Mouse (Mus musculus) limb, embryonic 13.5 days (tissue): ENCODE data around the gene 4930402F06Rik. TPM values are rescaled to one million over a fixed set of nuclear protein-coding genes. Genes with fewer than 3 reads are reported as not detected.

Source experiments
- ATAC-seq: fragments of 200-750 bp; cut with Nextera tagmentation; 2 replicates; pipeline ENCODE4 v1.8.0; 2017; ENCODE audit warnings: low read depth, moderate number of reproducible peaks, moderate TSS enrichment; ENCODE audit not compliant: low FRiP score
- H3K27ac ChIP-seq: fragments of 300-500 bp; sonication (generic); 2 replicates; pipeline ENCODE4 v1.5.1; 2015; ENCODE audit warnings: inconsistent platforms, mild to moderate bottlenecking, moderate library complexity
- H3K27me3 ChIP-seq: fragments of 300-500 bp; sonication (generic); 2 replicates; pipeline ENCODE4 v1.6.1; 2015; ENCODE audit warnings: mild to moderate bottlenecking, inconsistent platforms
- H3K36me3 ChIP-seq: fragments of 300-500 bp; sonication (generic); 2 replicates; pipeline ENCODE4 v1.6.1; 2015; ENCODE audit warnings: inconsistent platforms, mild to moderate bottlenecking, moderate library complexity
- H3K4me1 ChIP-seq: fragments of 300-500 bp; sonication (generic); 2 replicates; pipeline ENCODE4 v1.6.1; 2015; ENCODE audit warnings: inconsistent platforms
- H3K4me2 ChIP-seq: fragments of 300-500 bp; sonication (generic); replicated peaks from 2 replicates; pipeline ENCODE4 v1.6.1; 2015; ENCODE audit warnings: inconsistent platforms, mild to moderate bottlenecking, moderate library complexity
- H3K4me3 ChIP-seq: fragments of 300-500 bp; sonication (generic); 2 replicates; pipeline ENCODE4 v1.5.1; 2015; ENCODE audit warnings: moderate library complexity, mild to moderate bottlenecking, inconsistent platforms
- H3K9ac ChIP-seq: fragments of 300-500 bp; sonication (generic); 2 replicates; pipeline ENCODE4 v1.6.1; 2015; ENCODE audit warnings: mild to moderate bottlenecking, inconsistent platforms
- H3K9me3 ChIP-seq: fragments of 300-500 bp; sonication (generic); 2 replicates; pipeline ENCODE4 v1.6.1; 2016; ENCODE audit warnings: inconsistent platforms
- WGBS: fragments of 180-500 bp; shearing (Covaris S2); methylation state at CpG from one replicate; pipeline ENCODE4 v1.1.7; 2015; 5-methylcytosine and 5-hydroxymethylcytosine counted together
- polyA plus RNA-seq: library from polyadenylated mRNA; unstranded; fragments of >200 nt; fragmentation: Nextera tagmentation; extraction: Ambion mirVana; gene quantifications from 2 replicates; pipeline ENCODE4 v1.2.1, GENCODE M21; 2015

4930402F06Rik gene
- polyA plus RNA-seq, 1 experiment from 2014 or later, result not detected

- peak overlapping the region; percentile 9; the same call in 1 of the 2 replicates for H3K4me2 ChIP-seq
- 0 out of 2 replicates have a peak overlapping the region, but pooled peaks have one; percentile 3 for H3K4me3 ChIP-seq
- 22% methylated on average over 7 of the region's 7 CpGs for WGBS
- ATAC-seq, result no peak
- H3K9me3 ChIP-seq, result no peaks in the 10 kb centered on the region
- peak overlapping the region; percentile 10; the same call in 1 of the 2 replicates for H3K27ac ChIP-seq
- H3K36me3 ChIP-seq, result no peaks in the 10 kb centered on the region
- H3K9ac ChIP-seq, result no peak overlapping the region
- peaks cover 42% of the 10 kb centered on the region for H3K4me1 ChIP-seq
- 0 out of 2 replicates have a peak, but pooled peaks cover 7% of the 10 kb centered on the region for H3K27me3 ChIP-seq
These were observed 35.5 kb upstream of the 4930402F06Rik start for GRCm38 (mm10) chr2:35432472-35432871.

GRCm38 (mm10) chr2:35432011-35432410 is 35.0 kb upstream of the 4930402F06Rik start:
- no peaks in the 10 kb centered on the region for H3K9me3 ChIP-seq
- peaks cover 42% of the 10 kb centered on the region for H3K4me1 ChIP-seq
- 19% methylated on average over 7 of the region's 7 CpGs for WGBS
- 0 out of 2 replicates have a peak, but pooled peaks cover 7% of the 10 kb centered on the region for H3K27me3 ChIP-seq
- no peaks in the 10 kb centered on the region for H3K36me3 ChIP-seq
- H3K27ac ChIP-seq, result peak overlapping the region; percentile 10; the same call in 1 of the 2 replicates
- H3K9ac ChIP-seq, result 0 out of 2 replicates have a peak overlapping the region, but pooled peaks have one; percentile 0
- 0 out of 2 replicates have a peak overlapping the region, but pooled peaks have one; percentile 3 for H3K4me3 ChIP-seq
- peak overlapping the region; percentile 9; the same call in 1 of the 2 replicates for H3K4me2 ChIP-seq
- no peak for ATAC-seq

GRCm38 (mm10) chr2:35430806-35431205 is 33.8 kb upstream of the 4930402F06Rik start:
- Histone ChIP-seq H3K4me2 (no peak overlapping the region), H3K4me1 (peaks cover 42% of the 10 kb centered on the region), H3K27me3 (0 out of 2 replicates have a peak, but pooled peaks cover 7% of the 10 kb centered on the region), H3K9ac (no peak overlapping the region), H3K9me3 (no peaks in the 10 kb centered on the region), H3K4me3 (no peak overlapping the region), H3K27ac (no peak overlapping the region), H3K36me3 (no peaks in the 10 kb centered on the region)
- 88% methylated on average over 8 of the region's 8 CpGs for WGBS
- ATAC-seq, result no peak

GRCm38 (mm10) chr2:35428615-35429300 is 31.8 kb upstream of the 4930402F06Rik start:
- no peak overlapping the region for H3K4me3 ChIP-seq
- no peak for ATAC-seq
- no peaks in the 10 kb centered on the region for H3K9me3 ChIP-seq
- no peak overlapping the region for H3K9ac ChIP-seq
- H3K4me1 ChIP-seq, result peaks cover 29% of the 10 kb centered on the region
- WGBS, result 40% methylated on average over 4 of the region's 4 CpGs
- H3K27ac ChIP-seq, result no peak overlapping the region
- H3K4me2 ChIP-seq, result no peak overlapping the region
- H3K27me3 ChIP-seq, result 0 out of 2 replicates have a peak, but pooled peaks cover 5% of the 10 kb centered on the region
- H3K36me3 ChIP-seq, result no peaks in the 10 kb centered on the region

- ATAC-seq, result 0 out of 2 replicates have a peak, but pooled peaks have one; percentile 3
- H3K27me3 ChIP-seq, result 0 out of 2 replicates have a peak, but pooled peaks cover 5% of the 10 kb centered on the region
- H3K4me3 ChIP-seq, result no peak overlapping the region
- no peak overlapping the region for H3K9ac ChIP-seq
- no peaks in the 10 kb centered on the region for H3K36me3 ChIP-seq
- H3K27ac ChIP-seq, result no peak overlapping the region
- H3K4me2 ChIP-seq, result no peak overlapping the region
- peaks cover 17% of the 10 kb centered on the region for H3K4me1 ChIP-seq
- 45% methylated on average over 2 of the region's 2 CpGs for WGBS
- H3K9me3 ChIP-seq, result no peaks in the 10 kb centered on the region
These were observed 30.6 kb upstream of the 4930402F06Rik start for GRCm38 (mm10) chr2:35427559-35427958.

- Histone ChIP-seq H3K27ac (no peak overlapping the region), H3K36me3 (peaks cover 12% of the 10 kb centered on the region), H3K9ac (no peak overlapping the region), H3K4me2 (no peak overlapping the region), H3K9me3 (peaks cover 12% of the 10 kb centered on the region), H3K4me1 (0 out of 2 replicates have a peak, but pooled peaks cover under 1% of the 10 kb centered on the region), H3K27me3 (no peaks in the 10 kb centered on the region), H3K4me3 (no peak overlapping the region)
- WGBS, result 94% methylated on average over 1 of the region's 1 CpGs
- no peak for ATAC-seq
These were observed 26.9 kb upstream of the 4930402F06Rik start for GRCm38 (mm10) chr2:35423711-35424339.

- ATAC-seq, result no peak
- Histone ChIP-seq H3K27me3 (no peaks in the 10 kb centered on the region), H3K4me1 (no peaks in the 10 kb centered on the region), H3K9me3 (peaks cover 12% of the 10 kb centered on the region), H3K36me3 (peaks cover 12% of the 10 kb centered on the region), H3K9ac (no peak overlapping the region), H3K4me3 (no peak overlapping the region), H3K4me2 (no peak overlapping the region), H3K27ac (no peak overlapping the region)
- 47% methylated on average over 3 of the region's 3 CpGs for WGBS
These were observed 25.4 kb upstream of the 4930402F06Rik start for GRCm38 (mm10) chr2:35422384-35422783.

- WGBS, result 85% methylated on average over 1 of the region's 1 CpGs
- H3K9ac ChIP-seq, result no peak overlapping the region
These were observed 23.7 kb upstream of the 4930402F06Rik start for GRCm38 (mm10) chr2:35420681-35421080.

GRCm38 (mm10) chr2:35419671-35420070 is 22.7 kb upstream of the 4930402F06Rik start:
- Histone ChIP-seq H3K27me3 (no peaks in the 10 kb centered on the region), H3K36me3 (peaks cover 12% of the 10 kb centered on the region), H3K27ac (no peak overlapping the region), H3K9me3 (peaks cover 12% of the 10 kb centered on the region), H3K9ac (no peak overlapping the region), H3K4me3 (no peak overlapping the region), H3K4me1 (no peaks in the 10 kb centered on the region), H3K4me2 (no peak overlapping the region)
- no peak for ATAC-seq
- 98% methylated on average over 2 of the region's 2 CpGs for WGBS

More at GRCm38 (mm10) chr2:35420681-35421080, 23.7 kb upstream of the 4930402F06Rik start:
- Histone ChIP-seq H3K27ac (no peak overlapping the region), H3K4me2 (no peak overlapping the region), H3K4me3 (no peak overlapping the region), H3K4me1 (no peaks in the 10 kb centered on the region), H3K9me3 (peaks cover 12% of the 10 kb centered on the region), H3K27me3 (no peaks in the 10 kb centered on the region), H3K36me3 (peaks cover 12% of the 10 kb centered on the region)
- no peak for ATAC-seq

GRCm38 (mm10) chr2:35419243-35419642 is 22.3 kb upstream of the 4930402F06Rik start:
- Histone ChIP-seq H3K4me2 (no peak overlapping the region), H3K27me3 (no peaks in the 10 kb centered on the region), H3K36me3 (peaks cover 12% of the 10 kb centered on the region), H3K9ac (no peak overlapping the region), H3K4me3 (no peak overlapping the region), H3K9me3 (peaks cover 12% of the 10 kb centered on the region), H3K27ac (no peak overlapping the region), H3K4me1 (no peaks in the 10 kb centered on the region)
- ATAC-seq, result no peak
- whole genome bisulfite sequencing, result 98% methylated on average over 4 of the region's 4 CpGs

- no peak overlapping the region for H3K27ac ChIP-seq
- peaks cover 12% of the 10 kb centered on the region for H3K36me3 ChIP-seq
- no peaks in the 10 kb centered on the region for H3K27me3 ChIP-seq
- H3K4me2 ChIP-seq, result no peak overlapping the region
- no peak for ATAC-seq
- no peak overlapping the region for H3K9ac ChIP-seq
- H3K4me3 ChIP-seq, result no peak overlapping the region
- 80% methylated on average over 1 of the region's 1 CpGs for WGBS
- H3K9me3 ChIP-seq, result peaks cover 12% of the 10 kb centered on the region
- no peaks in the 10 kb centered on the region for H3K4me1 ChIP-seq
These were observed 20.3 kb upstream of the 4930402F06Rik start for GRCm38 (mm10) chr2:35417231-35417630.

GRCm38 (mm10) chr2:35416473-35416872 is 19.5 kb upstream of the 4930402F06Rik start:
- no peaks in the 10 kb centered on the region for H3K27me3 ChIP-seq
- no peak overlapping the region for H3K4me3 ChIP-seq
- 84% methylated on average over 6 of the region's 6 CpGs for WGBS
- no peak overlapping the region for H3K9ac ChIP-seq
- H3K27ac ChIP-seq, result no peak overlapping the region
- H3K4me1 ChIP-seq, result no peaks in the 10 kb centered on the region
- no peak for ATAC-seq
- peaks cover 12% of the 10 kb centered on the region for H3K9me3 ChIP-seq
- H3K4me2 ChIP-seq, result no peak overlapping the region
- H3K36me3 ChIP-seq, result peaks cover 12% of the 10 kb centered on the region
